Mouse (Mus musculus): ENCODE measurements at regions not wholly inside any gene's neighbourhood (a gene's known extent, or its start where the extent isn't known, plus 50 kb on each side); places are given as distances from the start of the nearest gene placed in this dataset.

- no peak for DNase-seq (ENCODE audit: low read depth, low spot score)
These were observed 247.6 kb upstream of the Habp2 start for GRCm38 (mm10) chr19:56039091-56040004.

GRCm38 (mm10) chr19:56041930-56042329 lies 245.0 kb upstream of the Habp2 start:
- no peak for DNase-seq (ENCODE audit: low read depth, low spot score)

GRCm38 (mm10) chr19:56046784-56047390 lies 240.1 kb upstream of the Habp2 start:
- no peak for DNase-seq (ENCODE audit: low read depth, low spot score)

GRCm38 (mm10) chr19:56054186-56054585 lies 232.8 kb upstream of the Habp2 start:
- DNase-seq (ENCODE audit: low read depth, low spot score) = no peak

GRCm38 (mm10) chr19:56056397-56056796 lies 230.5 kb upstream of the Habp2 start:
- DNase-seq (ENCODE audit: low read depth, low spot score) = no peak

GRCm38 (mm10) chr19:56061882-56062540 lies 224.9 kb upstream of the Habp2 start:
- DNase-seq (ENCODE audit: low read depth, low spot score) = no peak

GRCm38 (mm10) chr19:56063099-56063498 lies 223.8 kb upstream of the Habp2 start:
- DNase-seq (ENCODE audit: low read depth, low spot score) = no peak

GRCm38 (mm10) chr19:56065730-56066129 lies 221.2 kb upstream of the Habp2 start:
- DNase-seq (ENCODE audit: low read depth, low spot score) = no peak

GRCm38 (mm10) chr19:56068165-56068564 lies 218.8 kb upstream of the Habp2 start:
- DNase-seq (ENCODE audit: low read depth, low spot score) = no peak

- no peak for DNase-seq (ENCODE audit: low read depth, low spot score)
These were observed 218.1 kb upstream of the Habp2 start for GRCm38 (mm10) chr19:56068854-56069253.

- no peak for DNase-seq (ENCODE audit: low read depth, low spot score)
These were observed 217.7 kb upstream of the Habp2 start for GRCm38 (mm10) chr19:56069266-56069665.

- DNase-seq (ENCODE audit: low read depth, low spot score) = no peak
These were observed 215.6 kb upstream of the Habp2 start for GRCm38 (mm10) chr19:56071340-56071739.

- no peak for DNase-seq (ENCODE audit: low read depth, low spot score)
These were observed 210.8 kb upstream of the Habp2 start for GRCm38 (mm10) chr19:56076128-56076527.

- DNase-seq (ENCODE audit: low read depth, low spot score) = no peak
These were observed 209.4 kb upstream of the Habp2 start for GRCm38 (mm10) chr19:56077491-56077890.

- no peak for DNase-seq (ENCODE audit: low read depth, low spot score)
These were observed 200.4 kb upstream of the Habp2 start for GRCm38 (mm10) chr19:56086413-56087083.

- DNase-seq (ENCODE audit: low read depth, low spot score) = no peak
These were observed 199.8 kb upstream of the Habp2 start for GRCm38 (mm10) chr19:56087127-56087526.

- DNase-seq (ENCODE audit: low read depth, low spot score) = no peak
These were observed 197.1 kb upstream of the Habp2 start for GRCm38 (mm10) chr19:56089795-56090375.

GRCm38 (mm10) chr19:56091581-56091980 lies 195.4 kb upstream of the Habp2 start:
- no peak for DNase-seq (ENCODE audit: low read depth, low spot score)

- no peak for DNase-seq (ENCODE audit: low read depth, low spot score)
These were observed 191.1 kb upstream of the Habp2 start for GRCm38 (mm10) chr19:56095873-56096272.

- DNase-seq (ENCODE audit: low read depth, low spot score) = no peak
These were observed 187.2 kb upstream of the Habp2 start for GRCm38 (mm10) chr19:56099725-56100124.

GRCm38 (mm10) chr19:56100131-56100872 lies 186.6 kb upstream of the Habp2 start:
- peak; percentile 5 for DNase-seq (ENCODE audit: low read depth, low spot score)
